Mouse (Mus musculus) limb, embryonic 15.5 days (tissue): ENCODE results near the gene Col9a3. TPM values are rescaled to one million over a fixed set of nuclear protein-coding genes. Genes with fewer than 3 reads are reported as not detected.
A peak's percentile ranks its signal among the peaks of the same experiment; 100 is the strongest.

Experiments
- ATAC-seq: fragments of 200-750 bp; cut with Nextera tagmentation; 2 replicates; pipeline ENCODE4 v1.8.0; 2017; ENCODE audit warnings: low read depth, moderate TSS enrichment; ENCODE audit not compliant: insufficient number of reproducible peaks, low FRiP score, low TSS enrichment
- H3K27ac ChIP-seq: fragments of 300-500 bp; sonication (generic); 2 replicates; pipeline ENCODE4 v1.5.1; 2015; ENCODE audit warnings: moderate library complexity, mild to moderate bottlenecking, inconsistent platforms
- H3K27me3 ChIP-seq: fragments of 300-500 bp; sonication (generic); 2 replicates; pipeline ENCODE4 v1.6.1; 2015; ENCODE audit warnings: inconsistent platforms
- H3K36me3 ChIP-seq: fragments of 300-500 bp; sonication (generic); 2 replicates; pipeline ENCODE4 v1.6.1; 2015; ENCODE audit warnings: inconsistent platforms
- H3K4me1 ChIP-seq: fragments of 300-500 bp; sonication (generic); 2 replicates; pipeline ENCODE4 v1.6.1; 2015; ENCODE audit warnings: inconsistent platforms
- H3K4me2 ChIP-seq: fragments of 300-500 bp; sonication (generic); 2 replicates; pipeline ENCODE4 v1.6.1; 2015; ENCODE audit warnings: mild to moderate bottlenecking, inconsistent platforms
- H3K4me3 ChIP-seq: fragments of 300-500 bp; sonication (generic); 2 replicates; pipeline ENCODE4 v1.5.1; 2015; ENCODE audit warnings: mild to moderate bottlenecking, inconsistent platforms
- H3K9ac ChIP-seq: fragments of 300-500 bp; sonication (generic); 2 replicates; pipeline ENCODE4 v1.6.1; 2015; ENCODE audit warnings: inconsistent platforms
- H3K9me3 ChIP-seq: fragments of 300-500 bp; sonication (generic); 2 replicates; pipeline ENCODE4 v1.6.1; 2016; ENCODE audit warnings: inconsistent platforms
- WGBS: fragments of 180-500 bp; shearing (Covaris S2); methylation state at CpG from one replicate; pipeline ENCODE4 v1.1.7; 2015; 5-methylcytosine and 5-hydroxymethylcytosine counted together
- polyA plus RNA-seq: library from polyadenylated mRNA; unstranded; fragments of >200 nt; fragmentation: Nextera tagmentation; extraction: Ambion mirVana; gene quantifications from 2 replicates; pipeline ENCODE4 v1.2.1, GENCODE M21; 2015

Gene Col9a3
- polyA plus RNA-seq, result 412 and 416 TPM in 2 replicates

GRCm38 (mm10) chr2:180597490-180597889 lies at the start of gene Col9a3:
Gene Col9a3 (plus strand): TSS chr2:180597790.
- ATAC-seq, result no peak
- H3K9me3 ChIP-seq, result no peaks in the 10 kb centered on the region
- H3K4me2 ChIP-seq, result peak within 1 kb of the TSS; percentile 67
- WGBS, result 34% methylated on average over 4 of the region's 4 CpGs
- H3K4me1 ChIP-seq, result peaks cover 31% of the 10 kb centered on the region
- peak within 1 kb of the TSS; percentile 24 for H3K9ac ChIP-seq
- H3K27ac ChIP-seq, result peak within 1 kb of the TSS; percentile 84
- H3K27me3 ChIP-seq, result peaks cover 16% of the 10 kb centered on the region; the same call in 1 of the 2 replicates
- peak within 1 kb of the TSS; percentile 44 for H3K4me3 ChIP-seq
- H3K36me3 ChIP-seq, result peaks cover 31% of the 10 kb centered on the region

- H3K27ac ChIP-seq, result no peak overlapping the region
- H3K4me2 ChIP-seq, result no peak overlapping the region
- H3K9ac ChIP-seq, result no peak overlapping the region
- no peaks in the 10 kb centered on the region for H3K9me3 ChIP-seq
- WGBS, result 66% methylated on average over 3 of the region's 3 CpGs
- H3K4me3 ChIP-seq, result no peak overlapping the region
- ATAC-seq, result no peak
- no peaks in the 10 kb centered on the region for H3K36me3 ChIP-seq
- H3K4me1 ChIP-seq, result no peaks in the 10 kb centered on the region
- no peaks in the 10 kb centered on the region for H3K27me3 ChIP-seq
Measured at GRCm38 (mm10) chr2:180552340-180552739, 45.2 kb upstream of the Col9a3 start.

GRCm38 (mm10) chr2:180555219-180555618 lies 42.4 kb upstream of the Col9a3 start:
- no peak overlapping the region for H3K9ac ChIP-seq
- no peak for ATAC-seq
- H3K36me3 ChIP-seq, result no peaks in the 10 kb centered on the region
- no peak overlapping the region for H3K4me2 ChIP-seq
- 59% methylated on average over 3 of the region's 3 CpGs for WGBS
- no peaks in the 10 kb centered on the region for H3K9me3 ChIP-seq
- no peak overlapping the region for H3K4me3 ChIP-seq
- no peaks in the 10 kb centered on the region for H3K4me1 ChIP-seq
- H3K27ac ChIP-seq, result no peak overlapping the region
- H3K27me3 ChIP-seq, result no peaks in the 10 kb centered on the region

GRCm38 (mm10) chr2:180556470-180556869 lies 41.1 kb upstream of the Col9a3 start:
- no peak overlapping the region for H3K4me2 ChIP-seq
- H3K4me1 ChIP-seq, result no peaks in the 10 kb centered on the region
- H3K4me3 ChIP-seq, result no peak overlapping the region
- no peaks in the 10 kb centered on the region for H3K36me3 ChIP-seq
- H3K9ac ChIP-seq, result no peak overlapping the region
- H3K27me3 ChIP-seq, result no peaks in the 10 kb centered on the region
- ATAC-seq, result no peak
- 71% methylated on average over 3 of the region's 3 CpGs for WGBS
- no peaks in the 10 kb centered on the region for H3K9me3 ChIP-seq
- H3K27ac ChIP-seq, result no peak overlapping the region

GRCm38 (mm10) chr2:180560245-180560644 lies 37.3 kb upstream of the Col9a3 start:
- Histone ChIP-seq H3K27me3 (no peaks in the 10 kb centered on the region), H3K27ac (no peak overlapping the region), H3K9me3 (no peaks in the 10 kb centered on the region), H3K4me3 (no peak overlapping the region), H3K36me3 (no peaks in the 10 kb centered on the region), H3K4me2 (no peak overlapping the region), H3K9ac (no peak overlapping the region), H3K4me1 (no peaks in the 10 kb centered on the region)
- no peak for ATAC-seq
- WGBS, result 51% methylated on average over 5 of the region's 5 CpGs

GRCm38 (mm10) chr2:180562146-180562545 lies 35.4 kb upstream of the Col9a3 start:
- no peaks in the 10 kb centered on the region for H3K36me3 ChIP-seq
- H3K4me3 ChIP-seq, result no peak overlapping the region
- ATAC-seq, result no peak
- no peaks in the 10 kb centered on the region for H3K27me3 ChIP-seq
- 44% methylated on average over 5 of the region's 5 CpGs for WGBS
- H3K27ac ChIP-seq, result no peak overlapping the region
- H3K4me2 ChIP-seq, result no peak overlapping the region
- H3K9ac ChIP-seq, result no peak overlapping the region
- H3K4me1 ChIP-seq, result no peaks in the 10 kb centered on the region
- no peaks in the 10 kb centered on the region for H3K9me3 ChIP-seq

- Histone ChIP-seq H3K36me3 (no peaks in the 10 kb centered on the region), H3K4me2 (no peak overlapping the region), H3K27me3 (no peaks in the 10 kb centered on the region), H3K4me1 (peaks cover under 1% of the 10 kb centered on the region; the same call in 1 of the 2 replicates), H3K27ac (no peak overlapping the region), H3K4me3 (no peak overlapping the region), H3K9ac (no peak overlapping the region), H3K9me3 (no peaks in the 10 kb centered on the region)
- no peak for ATAC-seq
- WGBS, result 52% methylated on average over 6 of the region's 6 CpGs
Measured at GRCm38 (mm10) chr2:180563296-180563695, 34.3 kb upstream of the Col9a3 start.

- Histone ChIP-seq H3K9ac (no peak overlapping the region), H3K4me2 (no peak overlapping the region), H3K9me3 (no peaks in the 10 kb centered on the region), H3K4me1 (peaks cover 6% of the 10 kb centered on the region), H3K27me3 (no peaks in the 10 kb centered on the region), H3K27ac (no peak overlapping the region), H3K36me3 (no peaks in the 10 kb centered on the region), H3K4me3 (no peak overlapping the region)
- ATAC-seq, result no peak
- 34% methylated on average over 5 of the region's 5 CpGs for WGBS
Measured at GRCm38 (mm10) chr2:180563841-180564240, 33.7 kb upstream of the Col9a3 start.

GRCm38 (mm10) chr2:180566240-180566913 lies 31.2 kb upstream of the Col9a3 start:
- no peaks in the 10 kb centered on the region for H3K36me3 ChIP-seq
- no peak overlapping the region for H3K9ac ChIP-seq
- H3K4me1 ChIP-seq, result peaks cover 14% of the 10 kb centered on the region
- H3K9me3 ChIP-seq, result no peaks in the 10 kb centered on the region
- H3K4me2 ChIP-seq, result no peak overlapping the region
- no peak overlapping the region for H3K27ac ChIP-seq
- no peak overlapping the region for H3K4me3 ChIP-seq
- no peak for ATAC-seq
- 0 out of 2 replicates have a peak, but pooled peaks cover 3% of the 10 kb centered on the region for H3K27me3 ChIP-seq
- 37% methylated on average over 13 of the region's 13 CpGs for WGBS

- Histone ChIP-seq H3K27ac (peak overlapping the region; percentile 48), H3K4me1 (peaks cover 14% of the 10 kb centered on the region), H3K9me3 (no peaks in the 10 kb centered on the region), H3K4me3 (no peak overlapping the region), H3K9ac (no peak overlapping the region), H3K36me3 (no peaks in the 10 kb centered on the region), H3K4me2 (no peak overlapping the region), H3K27me3 (0 out of 2 replicates have a peak, but pooled peaks cover 3% of the 10 kb centered on the region)
- 18% methylated on average over 3 of the region's 3 CpGs for WGBS
- 0 out of 2 replicates have a peak, but pooled peaks have one; percentile 35 for ATAC-seq
Measured at GRCm38 (mm10) chr2:180569028-180569643, 28.5 kb upstream of the Col9a3 start.

- no peak for ATAC-seq
- Histone ChIP-seq H3K36me3 (no peaks in the 10 kb centered on the region), H3K9ac (no peak overlapping the region), H3K4me1 (0 out of 2 replicates have a peak, but pooled peaks cover 7% of the 10 kb centered on the region), H3K27ac (no peak overlapping the region), H3K4me2 (no peak overlapping the region), H3K4me3 (no peak overlapping the region), H3K9me3 (no peaks in the 10 kb centered on the region), H3K27me3 (0 out of 2 replicates have a peak, but pooled peaks cover 2% of the 10 kb centered on the region)
- 67% methylated on average over 4 of the region's 4 CpGs for WGBS
Measured at GRCm38 (mm10) chr2:180576482-180576881, 21.1 kb upstream of the Col9a3 start.

- H3K4me3 ChIP-seq, result no peak overlapping the region
- no peak overlapping the region for H3K27ac ChIP-seq
- H3K4me2 ChIP-seq, result no peak overlapping the region
- H3K9ac ChIP-seq, result no peak overlapping the region
- peaks cover 20% of the 10 kb centered on the region for H3K4me1 ChIP-seq
- 2% methylated on average over 3 of the region's 3 CpGs for WGBS
- ATAC-seq, result no peak
- H3K36me3 ChIP-seq, result no peaks in the 10 kb centered on the region
- H3K9me3 ChIP-seq, result no peaks in the 10 kb centered on the region
- H3K27me3 ChIP-seq, result 0 out of 2 replicates have a peak, but pooled peaks cover 2% of the 10 kb centered on the region
Measured at GRCm38 (mm10) chr2:180578686-180579085, 18.9 kb upstream of the Col9a3 start.
